Mouse (Mus musculus): ENCODE results near the gene Hivep2. TPM values are rescaled to one million over a fixed set of nuclear protein-coding genes. Genes with fewer than 3 reads are reported as not detected.

The Hivep2 gene
- polyA plus RNA-seq, 2 experiments = 12.1 to 12.9 TPM

- H3K4me1 ChIP-seq (ENCODE audit: control insufficient read depth, insufficient read depth, low read length) = no peaks in the 10 kb centered on the region
- H3K27me3 ChIP-seq (ENCODE audit: control insufficient read depth, insufficient read depth, low read length) = no peaks in the 10 kb centered on the region
- no peak overlapping the region for H3K4me3 ChIP-seq (replicated peaks; ENCODE audit: low read length)
- H3K27ac ChIP-seq (replicated peaks; ENCODE audit: low read depth, low read length) = no peak overlapping the region
- DNase-seq (ENCODE audit: low spot score) (no peak), ATAC-seq (ENCODE audit: low FRiP score, low read depth) (no peak)
- no peak for TF ChIP-seq POLR2A (IDR thresholded peaks at IDR 0.05; ENCODE audit: borderline replicate concordance, extremely low read depth, insufficient read depth, insufficient read length)
- H3K36me3 ChIP-seq (ENCODE audit: control insufficient read depth, insufficient read depth, low read length) = no peaks in the 10 kb centered on the region
- H3K9me3 ChIP-seq (ENCODE audit: control insufficient read depth, low read length) = no peaks in the 10 kb centered on the region
- H3K9ac ChIP-seq (ENCODE audit: low read depth, low read length, severe bottlenecking) = no peak overlapping the region
- 76% methylated on average over 6 of the region's 6 CpGs for WGBS
- H3K4me2 ChIP-seq (replicated peaks; ENCODE audit: low read depth, low read length, severe bottlenecking) = no peak overlapping the region
Measured at GRCm38 (mm10) chr10:14168197-14168844, 202.4 kb downstream of the Hivep2 start.

GRCm38 (mm10) chr10:14168869-14169566 lies 203.1 kb downstream of the Hivep2 start:
- TF ChIP-seq POLR2A (IDR thresholded peaks at IDR 0.05; ENCODE audit: borderline replicate concordance, extremely low read depth, insufficient read depth, insufficient read length) = no peak
- Histone ChIP-seq H3K4me1 (ENCODE audit: control insufficient read depth, insufficient read depth, low read length) (no peaks in the 10 kb centered on the region), H3K27ac (replicated peaks; ENCODE audit: low read depth, low read length) (no peak overlapping the region), H3K9ac (ENCODE audit: low read depth, low read length, severe bottlenecking) (no peak overlapping the region), H3K36me3 (ENCODE audit: control insufficient read depth, insufficient read depth, low read length) (no peaks in the 10 kb centered on the region), H3K4me2 (replicated peaks; ENCODE audit: low read depth, low read length, severe bottlenecking) (no peak overlapping the region), H3K4me3 (replicated peaks; ENCODE audit: low read length) (no peak overlapping the region), H3K27me3 (ENCODE audit: control insufficient read depth, insufficient read depth, low read length) (no peaks in the 10 kb centered on the region), H3K9me3 (ENCODE audit: control insufficient read depth, low read length) (no peaks in the 10 kb centered on the region)
- DNase-seq (ENCODE audit: low spot score) = no peak
- WGBS = 63% methylated on average over 5 of the region's 5 CpGs
- no peak for ATAC-seq (ENCODE audit: low FRiP score, low read depth)

DNA sequence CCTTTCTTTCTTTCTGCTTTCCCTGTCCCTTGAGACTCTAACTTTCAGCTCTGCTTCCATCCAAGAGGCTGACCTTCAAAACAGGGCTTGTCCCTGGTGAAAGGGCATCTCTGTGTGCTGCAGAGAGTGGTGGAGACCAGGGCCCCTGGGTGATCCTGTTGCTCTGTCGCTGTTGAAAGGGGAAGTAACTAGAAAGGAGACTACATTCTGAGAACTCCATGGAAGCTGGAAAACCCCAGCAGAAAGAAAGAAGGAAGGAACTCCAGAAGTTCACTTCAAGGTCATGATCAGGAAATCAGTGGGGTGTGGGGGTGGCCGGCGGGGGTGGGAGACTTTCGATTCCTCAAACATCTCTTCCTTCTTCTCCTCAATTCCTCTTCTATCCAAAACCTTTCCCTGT lies 208.2 kb downstream of the Hivep2 start:
- Histone ChIP-seq H3K27ac (replicated peaks; ENCODE audit: low read depth, low read length) (no peak overlapping the region), H3K27me3 (ENCODE audit: control insufficient read depth, insufficient read depth, low read length) (no peaks in the 10 kb centered on the region), H3K4me2 (replicated peaks; ENCODE audit: low read depth, low read length, severe bottlenecking) (no peak overlapping the region), H3K4me3 (replicated peaks; ENCODE audit: low read length) (no peak overlapping the region), H3K36me3 (ENCODE audit: control insufficient read depth, insufficient read depth, low read length) (no peaks in the 10 kb centered on the region), H3K4me1 (ENCODE audit: control insufficient read depth, insufficient read depth, low read length) (no peaks in the 10 kb centered on the region), H3K9ac (ENCODE audit: low read depth, low read length, severe bottlenecking) (no peak overlapping the region), H3K9me3 (ENCODE audit: control insufficient read depth, low read length) (no peaks in the 10 kb centered on the region)
- ATAC-seq (ENCODE audit: low FRiP score, low read depth) (no peak), DNase-seq (ENCODE audit: low spot score) (no peak)
- 74% methylated on average over 4 of the region's 4 CpGs for WGBS
- TF ChIP-seq POLR2A (IDR thresholded peaks at IDR 0.05; ENCODE audit: borderline replicate concordance, extremely low read depth, insufficient read depth, insufficient read length) = no peak

GRCm38 (mm10) chr10:14179424-14180339 lies 213.8 kb downstream of the Hivep2 start:
- DNase-seq (ENCODE audit: low spot score) = no peak
- no peaks in the 10 kb centered on the region for H3K27me3 ChIP-seq (ENCODE audit: control insufficient read depth, insufficient read depth, low read length)
- no peaks in the 10 kb centered on the region for H3K4me1 ChIP-seq (ENCODE audit: control insufficient read depth, insufficient read depth, low read length)
- no peak overlapping the region for H3K27ac ChIP-seq (replicated peaks; ENCODE audit: low read depth, low read length)
- no peak for ATAC-seq (ENCODE audit: low FRiP score, low read depth)
- 80% methylated on average over 19 of the region's 19 CpGs for WGBS
- no peak overlapping the region for H3K9ac ChIP-seq (ENCODE audit: low read depth, low read length, severe bottlenecking)
- no peak overlapping the region for H3K4me2 ChIP-seq (replicated peaks; ENCODE audit: low read depth, low read length, severe bottlenecking)
- no peaks in the 10 kb centered on the region for H3K9me3 ChIP-seq (ENCODE audit: control insufficient read depth, low read length)
- TF ChIP-seq POLR2A (IDR thresholded peaks at IDR 0.05; ENCODE audit: borderline replicate concordance, extremely low read depth, insufficient read depth, insufficient read length) = no peak
- no peaks in the 10 kb centered on the region for H3K36me3 ChIP-seq (ENCODE audit: control insufficient read depth, insufficient read depth, low read length)
- H3K4me3 ChIP-seq (replicated peaks; ENCODE audit: low read length) = no peak overlapping the region

DNA sequence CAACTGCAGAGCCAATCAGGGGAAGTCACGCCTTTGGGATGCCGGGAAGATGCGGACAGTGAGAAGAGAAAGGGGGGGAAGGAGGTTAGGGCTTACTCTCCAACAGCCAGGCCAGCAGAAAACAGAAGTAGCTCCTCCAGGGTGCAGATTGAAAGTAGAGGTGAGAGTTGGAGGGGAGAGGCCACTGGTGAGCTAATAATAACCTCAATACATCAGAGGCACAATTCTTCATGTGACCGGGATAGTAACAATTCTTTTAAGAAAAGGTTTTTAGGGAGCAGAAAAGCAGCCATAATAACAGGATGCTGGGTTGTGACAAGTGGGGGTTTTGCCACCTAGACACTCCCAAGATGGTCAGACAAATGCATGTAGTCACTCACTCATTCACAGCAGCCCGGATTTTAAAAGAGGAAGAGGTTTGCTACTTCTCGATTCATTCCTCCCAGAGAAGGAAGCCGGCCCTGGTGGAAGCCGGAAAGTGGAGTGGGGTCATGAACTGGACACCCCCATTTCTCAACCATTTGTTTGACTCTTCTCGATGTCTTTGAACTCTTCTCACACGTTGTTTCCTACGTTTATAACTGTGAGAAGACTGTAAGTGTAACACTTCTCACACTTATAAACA lies 220.6 kb downstream of the Hivep2 start:
- Histone ChIP-seq H3K4me3 (replicated peaks; ENCODE audit: low read length) (no peak overlapping the region), H3K9me3 (ENCODE audit: control insufficient read depth, low read length) (no peaks in the 10 kb centered on the region), H3K27ac (replicated peaks; ENCODE audit: low read depth, low read length) (no peak overlapping the region), H3K36me3 (ENCODE audit: control insufficient read depth, insufficient read depth, low read length) (no peaks in the 10 kb centered on the region), H3K4me1 (ENCODE audit: control insufficient read depth, insufficient read depth, low read length) (no peaks in the 10 kb centered on the region), H3K27me3 (ENCODE audit: control insufficient read depth, insufficient read depth, low read length) (no peaks in the 10 kb centered on the region), H3K9ac (ENCODE audit: low read depth, low read length, severe bottlenecking) (no peak overlapping the region), H3K4me2 (replicated peaks; ENCODE audit: low read depth, low read length, severe bottlenecking) (no peak overlapping the region)
- WGBS = 72% methylated on average over 11 of the region's 11 CpGs
- DNase-seq (ENCODE audit: low spot score) (no peak), ATAC-seq (ENCODE audit: low FRiP score, low read depth) (no peak)
- TF ChIP-seq POLR2A (IDR thresholded peaks at IDR 0.05; ENCODE audit: borderline replicate concordance, extremely low read depth, insufficient read depth, insufficient read length) = no peak

Data from limb, embryonic 14.5 days (tissue).